Mouse (Mus musculus) lung, adult 2 months (tissue): ENCODE measurements around the gene Csnk1e.

Source experiments
- CTCF ChIP-seq: fragments of 200-500 bp; IDR thresholded peaks from 2 replicates; pipeline ENCODE4 v1.5.1; 2011; ENCODE audit warnings: mild to moderate bottlenecking, low read length, control low read depth; ENCODE audit not compliant: insufficient read depth
- POLR2A ChIP-seq: fragments of 200-500 bp; IDR thresholded peaks from 2 replicates; pipeline ENCODE4 v1.6.1; 2011; ENCODE audit warnings: low read depth, mild to moderate bottlenecking, control low read depth, low read length, borderline replicate concordance; ENCODE audit errors: extremely low read depth

GRCm38 (mm10) chr15:79370281-79370843 is 85.0 kb downstream of the Csnk1e start:
- TF ChIP-seq CTCF: no peak
- no peak for TF ChIP-seq POLR2A
